Mouse (Mus musculus): Measurements from ENCODE around the gene Gdpd3.

DNA sequence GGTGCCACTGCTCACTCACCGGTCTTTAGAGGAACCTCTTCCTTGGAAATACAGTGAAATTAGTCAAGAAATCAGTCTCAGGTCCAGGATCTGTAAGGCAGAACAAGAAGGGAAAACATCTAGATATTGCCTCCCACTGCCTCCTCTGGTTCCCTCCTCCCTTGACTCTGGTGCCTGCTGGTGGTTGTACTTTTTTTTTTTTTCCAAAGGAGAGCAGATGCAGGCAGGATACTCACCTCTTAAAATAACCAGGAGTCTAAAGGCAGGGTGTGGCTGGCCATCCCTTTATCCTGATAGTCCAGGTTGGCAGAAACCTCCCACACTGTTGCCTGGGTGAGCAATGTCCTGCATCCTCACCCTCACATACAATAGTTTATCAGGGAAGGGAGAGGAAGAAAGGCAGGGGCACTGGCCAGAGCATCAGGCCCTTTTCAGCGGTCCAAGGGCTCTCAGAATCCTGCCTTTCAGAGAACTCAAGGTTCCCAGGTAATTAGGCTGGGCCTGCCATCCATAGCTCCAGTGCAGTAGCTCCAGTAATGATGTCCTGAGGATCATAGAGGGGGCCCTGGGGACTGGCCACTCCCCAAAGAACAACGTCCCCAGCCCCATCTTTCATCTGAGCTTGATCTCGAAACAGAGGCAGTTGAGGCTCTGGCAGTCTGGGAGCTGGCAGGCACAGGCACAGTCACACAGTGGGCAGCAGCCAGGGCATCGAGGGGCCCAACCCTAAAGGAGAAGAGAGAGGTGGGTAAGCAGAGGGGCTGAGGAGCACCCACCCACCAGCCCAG lies 34.3 kb downstream of the Gdpd3 start:
- TF ChIP-seq POLR2A (IDR thresholded peaks at IDR 0.05; ENCODE audit: low read depth, low read length) (no peak), MEF2A (IDR thresholded peaks at IDR 0.05; ENCODE audit: borderline replicate concordance, low read depth, low read length) (no peak), CTCF (conservative IDR thresholded peaks at IDR 0.05 in 1 of 2, IDR thresholded peaks at IDR 0.05 in 1 of 2; ENCODE audit: low read depth in 2 of 2, low read length in 2 of 2) (no peak), ETS1 (conservative IDR thresholded peaks at IDR 0.05; ENCODE audit: low read depth, low read length) (no peak), TCF12 (IDR thresholded peaks at IDR 0.05; ENCODE audit: low read depth, low read length) (no peak), EP300 (IDR thresholded peaks at IDR 0.05; ENCODE audit: low read length) (no peak), USF2 (conservative IDR thresholded peaks at IDR 0.05; ENCODE audit: low read depth, low read length) (no peak), CHD2 (IDR thresholded peaks at IDR 0.05; ENCODE audit: low read length) (no peak), MAX (IDR thresholded peaks at IDR 0.05; ENCODE audit: low read length) (no peak)

All from CH12.LX (cell line).